Mouse (Mus musculus) bone marrow macrophage, adult 2 months (primary cell): ENCODE data around the gene Ap4s1.

ENCODE experiments used
- CTCF ChIP-seq: IDR thresholded peaks from 2 replicates; pipeline ENCODE4 v1.5.1; 2012; ENCODE audit warnings: low read depth, mild to moderate bottlenecking, low read length, moderate library complexity
- POLR2A ChIP-seq: IDR thresholded peaks from 2 replicates; pipeline ENCODE4 v1.6.1; 2012; ENCODE audit warnings: mild to moderate bottlenecking, low read depth, low read length, borderline replicate concordance

- TF ChIP-seq CTCF (peak; percentile 67), POLR2A (no peak)
Measured at GRCm38 (mm10) chr12:51741690-51742089, 50.9 kb downstream of the Ap4s1 start.
